Mouse (Mus musculus) forebrain, embryonic 11.5 days (tissue): Measurements from ENCODE around the gene 1700025G04Rik. TPM values are rescaled to one million over a fixed set of nuclear protein-coding genes. Genes with fewer than 3 reads are reported as not detected.
"Not testable (repeated sequence)": the region's sequence is repeated elsewhere in the genome, so short reads cannot be mapped to it uniquely, and the experiment has no call there.

ENCODE experiments used
- ATAC-seq: fragments of 200-750 bp; cut with Nextera tagmentation; replicated peaks from 2 replicates; pipeline ENCODE4 v1.8.0; 2017; ENCODE audit warnings: moderate TSS enrichment; ENCODE audit not compliant: low FRiP score
- DNase-seq: peaks from one replicate; pipeline ENCODE4 v3.0.0-alpha.2; 2017; ENCODE audit warnings: low spot score
- H3K27ac ChIP-seq: fragments of 300-500 bp; sonication (generic); 2 replicates; pipeline ENCODE4 v1.5.1; 2014; ENCODE audit warnings: low read depth, low read length
- H3K27me3 ChIP-seq: fragments of 300-500 bp; sonication (generic); 2 replicates; pipeline ENCODE4 v1.6.1; 2014; ENCODE audit warnings: mild to moderate bottlenecking, low read length, mixed read lengths; ENCODE audit not compliant: control insufficient read depth, insufficient read depth
- H3K36me3 ChIP-seq: fragments of 300-500 bp; sonication (generic); 2 replicates; pipeline ENCODE4 v1.6.1; 2014; ENCODE audit warnings: mild to moderate bottlenecking, low read length, moderate library complexity, mixed read lengths; ENCODE audit not compliant: control insufficient read depth, insufficient read depth
- H3K4me1 ChIP-seq: fragments of 300-500 bp; sonication (generic); replicated peaks from 2 replicates; pipeline ENCODE4 v1.6.1; 2014; ENCODE audit warnings: low read length, mixed read lengths; ENCODE audit not compliant: control insufficient read depth, insufficient read depth
- H3K4me2 ChIP-seq: fragments of 300-500 bp; sonication (generic); 2 replicates; pipeline ENCODE4 v1.6.1; 2014; ENCODE audit warnings: low read depth, mild to moderate bottlenecking, low read length, moderate library complexity, mixed read lengths; ENCODE audit not compliant: severe bottlenecking
- H3K4me3 ChIP-seq: fragments of 300-500 bp; sonication (generic); 2 replicates; pipeline ENCODE4 v1.5.1; 2014; ENCODE audit warnings: low read depth, low read length
- H3K9ac ChIP-seq: fragments of 300-500 bp; sonication (generic); 2 replicates; pipeline ENCODE4 v1.6.1; 2014; ENCODE audit warnings: low read length
- H3K9me3 ChIP-seq: fragments of 300-500 bp; sonication (generic); 2 replicates; pipeline ENCODE4 v1.6.1; 2016; ENCODE audit warnings: low read length, mixed read lengths; ENCODE audit not compliant: control insufficient read depth
- WGBS: fragments of 180-500 bp; shearing (Covaris S2); extraction: QIAGEN DNeasy Blood & Tissue Kit; methylation state at CpG from one replicate; pipeline ENCODE4 v1.1.7; 2014; 5-methylcytosine and 5-hydroxymethylcytosine counted together
- polyA plus RNA-seq: library from polyadenylated mRNA; unstranded; fragments of >200 nt; fragmentation: Nextera tagmentation; extraction: Ambion mirVana; gene quantifications from 2 replicates; pipeline ENCODE4 v1.2.1, GENCODE M21; 2014

The 1700025G04Rik gene
- polyA plus RNA-seq, 1 experiment from 2014 or later = 25.6 TPM

DNA sequence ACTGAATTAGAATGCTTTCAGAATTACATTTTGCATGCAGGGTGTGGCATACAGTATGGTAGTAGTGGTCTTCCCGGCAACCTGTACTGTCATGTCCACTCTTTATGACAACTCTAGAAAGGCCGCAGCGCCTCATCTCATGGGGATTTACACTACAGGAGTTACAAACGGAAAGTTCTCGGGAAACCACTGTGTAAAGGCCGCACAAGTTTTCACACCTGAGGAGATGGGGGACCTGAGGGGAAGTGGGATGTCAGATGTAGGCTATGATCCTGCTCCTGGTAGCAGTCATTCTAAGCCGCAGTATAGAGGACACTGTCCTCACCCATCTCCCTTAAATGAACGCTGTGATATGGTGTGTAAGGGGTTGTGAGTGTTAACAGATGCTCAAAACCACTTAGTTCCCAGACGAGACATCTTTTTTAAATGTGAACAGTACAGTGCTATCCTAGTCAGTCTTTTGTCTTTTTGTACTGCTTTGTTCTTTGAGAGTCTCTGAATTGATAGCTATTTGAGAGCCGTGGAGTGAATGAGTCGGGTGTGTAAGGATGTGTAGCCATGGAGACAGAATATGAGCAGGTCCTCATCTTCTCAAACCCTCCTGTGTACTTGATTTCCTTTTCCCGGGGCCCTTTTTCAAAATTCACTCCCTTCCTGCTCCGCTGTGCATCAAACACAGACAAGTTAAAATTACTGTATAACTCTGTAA is 277.8 kb downstream of the 1700025G04Rik start:
- Histone ChIP-seq H3K4me3 (no peak overlapping the region), H3K4me2 (no peak overlapping the region), H3K4me1 (no peaks in the 10 kb centered on the region), H3K27me3 (no peaks in the 10 kb centered on the region), H3K9ac (no peak overlapping the region), H3K27ac (no peak overlapping the region), H3K36me3 (no peaks in the 10 kb centered on the region; the same call in 1 of the 2 replicates), H3K9me3 (no peaks in the 10 kb centered on the region)
- no peak for DNase-seq
- WGBS = 84% methylated on average over 13 of the region's 13 CpGs
- no peak for ATAC-seq

DNA sequence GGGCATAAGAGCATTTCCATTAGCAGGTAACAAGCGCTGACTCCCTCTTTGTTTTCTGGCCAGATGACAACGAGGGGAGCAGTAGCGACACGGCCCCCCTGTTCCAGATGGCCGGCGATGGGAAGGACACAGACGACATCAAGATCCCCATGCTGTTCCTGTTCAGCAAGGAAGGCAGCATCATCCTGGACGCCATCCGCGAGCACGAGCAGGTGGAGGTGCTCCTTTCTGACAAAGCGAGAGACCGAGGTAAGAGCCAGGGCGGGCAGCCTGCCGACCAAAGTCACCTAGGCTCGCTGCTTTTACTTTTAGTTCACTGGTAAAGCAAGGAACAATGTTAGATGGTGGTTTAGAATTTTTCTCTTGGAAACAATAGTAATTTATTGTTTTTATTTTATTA is 278.5 kb downstream of the 1700025G04Rik start:
- no peak overlapping the region for H3K4me3 ChIP-seq
- H3K4me2 ChIP-seq = no peak overlapping the region
- H3K27me3 ChIP-seq = no peaks in the 10 kb centered on the region
- H3K36me3 ChIP-seq = no peaks in the 10 kb centered on the region; the same call in 1 of the 2 replicates
- WGBS = 94% methylated on average over 16 of the region's 16 CpGs
- no peak overlapping the region for H3K27ac ChIP-seq
- H3K9ac ChIP-seq = no peak overlapping the region
- ATAC-seq (no peak), DNase-seq (no peak)
- no peaks in the 10 kb centered on the region for H3K9me3 ChIP-seq
- H3K4me1 ChIP-seq = no peaks in the 10 kb centered on the region

DNA sequence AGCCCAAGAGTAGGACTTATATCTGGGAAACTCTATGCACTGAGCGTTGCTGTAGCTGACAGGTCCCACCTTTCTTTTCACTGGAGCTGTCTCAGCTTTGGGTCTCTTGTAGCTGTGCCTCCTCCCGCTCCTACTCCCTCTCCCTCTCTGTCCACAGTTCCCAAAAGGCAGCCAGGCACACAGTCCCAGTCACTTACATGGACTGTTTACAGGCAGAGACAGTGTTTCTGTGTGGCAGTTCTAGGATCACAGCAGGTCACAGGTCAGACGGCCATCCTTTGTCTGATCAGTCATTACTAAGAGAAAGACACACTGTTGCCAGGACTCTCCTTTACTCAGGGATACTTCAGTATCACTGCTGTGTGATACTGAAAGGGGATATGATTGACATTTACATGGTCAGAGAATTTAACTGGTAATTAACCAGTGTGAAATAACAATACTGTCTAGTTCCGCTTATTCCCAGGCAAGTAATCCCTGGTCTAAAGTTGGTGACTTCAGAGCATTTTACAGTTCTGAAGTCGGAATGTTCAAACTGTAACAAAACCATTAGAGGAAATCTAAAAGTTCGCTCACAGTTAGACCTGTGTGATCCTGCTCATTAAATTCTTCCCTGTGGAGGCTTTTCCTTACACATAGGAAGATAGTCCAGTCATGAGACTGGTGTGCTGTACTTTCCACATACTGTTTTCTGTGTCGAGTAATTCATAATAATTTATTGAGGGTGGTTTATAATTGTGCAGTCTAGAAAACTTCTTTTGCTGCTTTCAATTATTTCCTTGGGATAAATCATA is 279.1 kb downstream of the 1700025G04Rik start:
- no peaks in the 10 kb centered on the region for H3K9me3 ChIP-seq
- H3K4me1 ChIP-seq = no peaks in the 10 kb centered on the region
- WGBS = 75% methylated on average over 7 of the region's 7 CpGs
- H3K9ac ChIP-seq = no peak overlapping the region
- ATAC-seq = no peak
- H3K36me3 ChIP-seq = no peaks in the 10 kb centered on the region; the same call in 1 of the 2 replicates
- H3K4me3 ChIP-seq = no peak overlapping the region
- no peak for DNase-seq
- no peak overlapping the region for H3K27ac ChIP-seq
- H3K4me2 ChIP-seq = no peak overlapping the region
- H3K27me3 ChIP-seq = no peaks in the 10 kb centered on the region

DNA sequence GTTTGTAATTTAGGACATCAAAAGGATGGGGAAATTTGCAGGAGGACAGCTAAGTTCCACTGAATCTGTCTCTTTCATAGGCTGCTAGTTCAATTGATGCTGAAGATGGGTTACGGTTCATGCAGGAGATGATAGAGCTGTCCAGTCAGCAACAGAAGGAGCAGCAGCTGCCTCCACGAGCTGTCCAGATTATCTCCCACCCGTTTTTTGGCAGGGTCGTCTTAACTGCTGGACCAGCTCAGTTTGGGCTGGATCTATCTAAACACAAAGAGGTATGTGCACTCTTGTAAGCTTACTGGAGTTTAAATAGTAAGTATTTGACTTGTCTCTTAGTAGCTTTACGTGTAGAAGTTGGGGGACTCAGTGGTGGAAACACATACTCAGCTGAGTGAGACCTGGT is 282.6 kb downstream of the 1700025G04Rik start:
- 92% methylated on average over 5 of the region's 5 CpGs for WGBS
- Histone ChIP-seq H3K27me3 (no peaks in the 10 kb centered on the region), H3K4me3 (no peak overlapping the region), H3K4me2 (no peak overlapping the region), H3K36me3 (no peaks in the 10 kb centered on the region; the same call in 1 of the 2 replicates), H3K27ac (no peak overlapping the region), H3K9ac (no peak overlapping the region), H3K4me1 (no peaks in the 10 kb centered on the region), H3K9me3 (no peaks in the 10 kb centered on the region)
- DNase-seq (no peak), ATAC-seq (no peak)

DNA sequence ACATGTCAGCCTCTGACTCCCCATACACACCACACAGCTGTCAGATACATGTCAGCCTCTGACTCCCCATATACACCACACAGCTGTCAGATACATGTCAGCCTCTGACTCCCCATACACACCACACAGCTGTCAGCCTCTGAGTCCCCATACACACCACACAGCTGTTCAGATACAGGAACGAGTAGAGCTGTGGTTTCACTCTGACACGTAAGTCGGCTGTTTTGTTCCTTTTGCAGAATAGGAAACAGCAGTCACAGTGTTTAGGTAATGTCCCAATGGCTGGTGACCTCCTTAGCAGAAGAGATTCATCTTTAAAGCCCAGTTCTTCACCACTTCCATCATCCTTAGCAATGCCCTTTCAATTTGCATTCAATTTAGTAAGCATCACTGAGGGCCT is 287.1 kb downstream of the 1700025G04Rik start:
- not testable (repeated sequence) for DNase-seq, H3K36me3 ChIP-seq, H3K4me3 ChIP-seq, H3K27ac ChIP-seq, H3K27me3 ChIP-seq, H3K4me2 ChIP-seq, H3K9ac ChIP-seq, ATAC-seq, H3K9me3 ChIP-seq, H3K4me1 ChIP-seq
- WGBS = 83% methylated on average over 3 of the region's 3 CpGs
